Mouse (Mus musculus) olfactory bulb, adult 2 months (tissue): ENCODE results near the gene Ftsj3.

Experiments
- CTCF ChIP-seq: fragments of 200-500 bp; IDR thresholded peaks from 2 replicates; pipeline ENCODE4 v1.5.1; 2012; ENCODE audit warnings: low read depth, mild to moderate bottlenecking, low read length, moderate library complexity; ENCODE audit not compliant: insufficient read depth
- POLR2A ChIP-seq: fragments of 200-500 bp; IDR thresholded peaks from 2 replicates; pipeline ENCODE4 v1.6.1; 2012; ENCODE audit warnings: mild to moderate bottlenecking, low read depth, low read length, moderate library complexity; ENCODE audit not compliant: insufficient read depth

- TF ChIP-seq POLR2A (no peak), CTCF (no peak)
Measured at GRCm38 (mm10) chr11:106214856-106215255, 41.0 kb downstream of the Ftsj3 start.
